Mouse (Mus musculus) CH12.LX (cell line): Measurements from ENCODE around the gene Ifitm1. TPM values are rescaled to one million over a fixed set of nuclear protein-coding genes. Genes with fewer than 3 reads are reported as not detected.

Experiments
- DNase-seq: peaks from one replicate; pipeline ENCODE4 v3.0.0-alpha.2; 2013; ENCODE audit errors: extremely low read depth
- H3K27ac ChIP-seq: 2 replicates; pipeline ENCODE4 v1.5.1; 2012; ENCODE audit warnings: low read depth, mild to moderate bottlenecking, control low read depth, moderate library complexity; ENCODE audit not compliant: insufficient read depth
- H3K27me3 ChIP-seq: replicated peaks from 2 replicates; pipeline ENCODE3; 2012; ENCODE audit warnings: inconsistent platforms
- H3K36me3 ChIP-seq, 2 experiments: replicated peaks in 1 of 2; 2 replicates each; pipeline versions ENCODE3 to v1.6.1; 2012; ENCODE audit warnings: inconsistent platforms in 1 of 2, low read length in 1 of 2, mild to moderate bottlenecking in 1 of 2, mixed read lengths in 1 of 2, moderate library complexity in 1 of 2; ENCODE audit not compliant: control insufficient read depth in 1 of 2, insufficient read depth in 1 of 2
- H3K4me1 ChIP-seq, 2 experiments: 2 replicates each; pipeline ENCODE4 v1.6.1; 2012; ENCODE audit warnings: inconsistent platforms in 1 of 2, moderate library complexity in 1 of 2; ENCODE audit not compliant: insufficient read depth in 2 of 2, control insufficient read depth in 1 of 2
- H3K4me2 ChIP-seq: 2 replicates; pipeline ENCODE4 v1.6.1; 2012; ENCODE audit warnings: low read depth, mild to moderate bottlenecking, control low read depth; ENCODE audit not compliant: poor library complexity, insufficient read depth, severe bottlenecking
- H3K4me3 ChIP-seq, 3 experiments: fragments of 150-350 bp in 1 of 3; sonication (generic) in 1 of 3; replicated peaks in 1 of 3; 2 replicates each; pipeline versions ENCODE3 to v1.5.1; 2011 to 2012; ENCODE audit warnings: low read depth in 2 of 3, low read length in 2 of 3, mild to moderate bottlenecking in 2 of 3, moderate library complexity in 2 of 3, control low read depth in 1 of 3, improper control_type of control experiment in 1 of 3, inconsistent platforms in 1 of 3, mixed read lengths in 1 of 3; ENCODE audit not compliant: poor library complexity in 1 of 3
- H3K79me2 ChIP-seq: replicated peaks from 2 replicates; pipeline ENCODE4 v1.6.1; 2012; ENCODE audit warnings: mild to moderate bottlenecking, moderate library complexity; ENCODE audit not compliant: control insufficient read depth, poor library complexity, insufficient read depth, severe bottlenecking; ENCODE audit errors: extremely low read depth
- H3K9ac ChIP-seq: 2 replicates; pipeline ENCODE4 v1.6.1; 2012; ENCODE audit warnings: low read depth, mild to moderate bottlenecking, control low read depth, moderate library complexity; ENCODE audit not compliant: insufficient read depth
- H3K9me3 ChIP-seq: replicated peaks from 2 replicates; pipeline ENCODE3; 2012; ENCODE audit warnings: low read length, inconsistent platforms, mixed read lengths
- BHLHE40 ChIP-seq: IDR thresholded peaks from 2 replicates; pipeline ENCODE4 v1.6.1; 2011; ENCODE audit warnings: mild to moderate bottlenecking, low read depth, low read length, improper control_type of control experiment
- E2F4 ChIP-seq: IDR thresholded peaks from 2 replicates; pipeline ENCODE4 v1.6.1; 2011; ENCODE audit warnings: low read depth, low read length, improper control_type of control experiment; ENCODE audit not compliant: insufficient replicate concordance
- ETS1 ChIP-seq: conservative IDR thresholded peaks from 2 replicates; pipeline ENCODE4 v1.6.1; 2012; ENCODE audit warnings: low read depth, mild to moderate bottlenecking, inconsistent platforms, low read length, improper control_type of control experiment, moderate library complexity
- HCFC1 ChIP-seq: IDR thresholded peaks from 2 replicates; pipeline ENCODE4 v1.6.1; 2012; ENCODE audit warnings: low read depth, mild to moderate bottlenecking, inconsistent platforms, low read length, improper control_type of control experiment
- JUND ChIP-seq: conservative IDR thresholded peaks from 2 replicates; pipeline ENCODE4 v1.6.1; 2011; ENCODE audit warnings: low read depth, low read length, improper control_type of control experiment
- MAFK ChIP-seq: IDR thresholded peaks from 2 replicates; pipeline ENCODE4 v1.6.1; 2011; ENCODE audit warnings: low read length, improper control_type of control experiment; ENCODE audit not compliant: insufficient replicate concordance
- MAZ ChIP-seq: IDR thresholded peaks from 2 replicates; pipeline ENCODE4 v1.6.1; 2012; ENCODE audit warnings: low read depth, mild to moderate bottlenecking, inconsistent platforms, low read length, improper control_type of control experiment, moderate library complexity
- MXI1 ChIP-seq: IDR thresholded peaks from 2 replicates; pipeline ENCODE4 v1.6.1; 2011; ENCODE audit warnings: mild to moderate bottlenecking, low read depth, low read length, improper control_type of control experiment
- MYC ChIP-seq: IDR thresholded peaks from 2 replicates; pipeline ENCODE4 v1.6.1; 2011; ENCODE audit warnings: low read depth, mild to moderate bottlenecking, improper control_type of control experiment, low read length
- NRF1 ChIP-seq: IDR thresholded peaks from 2 replicates; pipeline ENCODE4 v1.6.1; 2014; ENCODE audit warnings: low read depth, mild to moderate bottlenecking, inconsistent platforms, low read length, improper control_type of control experiment, moderate library complexity
- POLR2A ChIP-seq: IDR thresholded peaks from 2 replicates; pipeline ENCODE4 v1.6.1; 2011; ENCODE audit warnings: low read depth, mild to moderate bottlenecking, improper control_type of control experiment, low read length
- TBP ChIP-seq: conservative IDR thresholded peaks from 2 replicates; pipeline ENCODE4 v1.6.1; 2011; ENCODE audit warnings: low read depth, low read length, improper control_type of control experiment
- ZC3H11A ChIP-seq: IDR thresholded peaks from 2 replicates; pipeline ENCODE4 v1.6.1; 2012; ENCODE audit warnings: low read depth, mild to moderate bottlenecking, inconsistent platforms, low read length, improper control_type of control experiment
- ZMIZ1 ChIP-seq: IDR thresholded peaks from 2 replicates; pipeline ENCODE4 v1.6.1; 2012; ENCODE audit warnings: low read depth, mild to moderate bottlenecking, inconsistent platforms, low read length, improper control_type of control experiment
- ZNF384 ChIP-seq: IDR thresholded peaks from 2 replicates; pipeline ENCODE4 v1.6.1; 2012; ENCODE audit warnings: low read depth, low read length, improper control_type of control experiment, inconsistent platforms
- dilution Hi-C: fragments of 300-500 bp; cut with MboI; formaldehyde crosslinking; loops from 2 replicates; pipeline ENCODE4 v1.14.3; 2020; ENCODE audit warnings: low sequenced_read_pairs; ENCODE audit not compliant: extremely low pct_unique_long_range_greater_than_20kb, extremely low pct_ligation_motif_present
- in situ Hi-C: fragments of 300-500 bp; cut with MboI; formaldehyde crosslinking; loops from 3 replicates; pipeline ENCODE4 v1.14.3; 2019; ENCODE audit warnings: low sequenced_read_pairs, low pct_ligation_motif_present, low pct_unique_long_range_greater_than_20kb, mixed read lengths
- polyA plus RNA-seq: library from polyadenylated mRNA; unstranded; fragments of >175 nt; gene quantifications from 2 replicates; pipeline ENCODE4 v1.2.1, GENCODE M21; 2012; ENCODE audit warnings: low read depth; ENCODE audit not compliant: insufficient read length
- total RNA-seq, 2 experiments: library from RNA; depleted of rRNA; stranded (reverse); fragments of 300-350 nt in 1 of 2; fragments of >200 nt in 1 of 2; gene quantifications; 2 replicates each; pipeline ENCODE4 v1.2.3; 2012 to 2014

Gene Ifitm1
- total and polyA plus RNA-seq, 3 experiments = 14.8 to 55.5 (median 32.9) TPM

DNA sequence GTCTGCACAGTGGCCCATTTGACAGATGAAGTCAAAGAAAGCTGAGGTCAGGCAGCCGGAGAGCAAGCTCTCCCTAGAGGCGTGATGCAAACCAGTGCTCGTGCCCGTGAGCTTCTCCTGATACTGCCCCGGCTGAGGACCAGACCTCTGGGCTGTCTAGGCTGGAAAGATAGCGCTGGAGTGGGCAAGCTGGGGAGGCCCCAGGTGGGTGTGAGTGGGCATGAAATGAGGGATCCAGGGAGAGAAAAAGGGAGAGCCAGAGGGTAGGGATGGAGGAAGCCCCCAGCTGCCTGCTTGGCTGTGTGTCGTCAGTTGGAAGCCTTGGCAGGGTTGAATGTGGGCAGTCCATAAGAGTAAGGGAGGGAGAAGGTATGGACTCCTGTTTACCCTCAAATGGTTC is 22.8 kb upstream of the Ifitm1 start:
- Histone ChIP-seq H3K4me2 (no peak overlapping the region), H3K9ac (no peak overlapping the region), H3K4me3 (no peak overlapping the region), H3K9me3 (no peaks in the 10 kb centered on the region), H3K27ac (no peak overlapping the region), H3K36me3 (peaks cover 23 to 48% of the 10 kb centered on the region in 2 experiments), H3K27me3 (no peaks in the 10 kb centered on the region), H3K4me1 (peaks cover 16 to 57% of the 10 kb centered on the region in 2 experiments), H3K79me2 (no peaks in the 10 kb centered on the region)
- DNase-seq = peak; percentile 36
- TF ChIP-seq MYC (no peak), BHLHE40 (peak; percentile 32; the same call in 1 of the 2 replicates)
- in situ Hi-C loops (no loop called here), dilution Hi-C loops (no loop called here)

GRCm38 (mm10) chr7:140945247-140945646 is 21.8 kb upstream of the Ifitm1 start:
- dilution Hi-C loops = no loop called here
- Histone ChIP-seq H3K27ac (no peak overlapping the region), H3K4me2 (no peak overlapping the region), H3K79me2 (no peaks in the 10 kb centered on the region), H3K4me3 (no peak overlapping the region), H3K27me3 (no peaks in the 10 kb centered on the region), H3K36me3 (peaks cover 29 to 58% of the 10 kb centered on the region in 2 experiments), H3K9ac (no peak overlapping the region), H3K9me3 (no peaks in the 10 kb centered on the region), H3K4me1 (peaks cover 7 to 47% of the 10 kb centered on the region in 2 experiments)
- in situ Hi-C loops = loop anchor here (5.0 kb wide), 1 partner anchor 33 kb away; no protein-coding TSS in a partner anchor
- no peak for TF ChIP-seq MAFK
- TF ChIP-seq ZMIZ1 = no peak
- no peak for TF ChIP-seq BHLHE40
- TF ChIP-seq MAZ = no peak
- no peak for TF ChIP-seq JUND
- no peak for TF ChIP-seq NRF1
- TF ChIP-seq HCFC1 = no peak
- DNase-seq = no peak

DNA sequence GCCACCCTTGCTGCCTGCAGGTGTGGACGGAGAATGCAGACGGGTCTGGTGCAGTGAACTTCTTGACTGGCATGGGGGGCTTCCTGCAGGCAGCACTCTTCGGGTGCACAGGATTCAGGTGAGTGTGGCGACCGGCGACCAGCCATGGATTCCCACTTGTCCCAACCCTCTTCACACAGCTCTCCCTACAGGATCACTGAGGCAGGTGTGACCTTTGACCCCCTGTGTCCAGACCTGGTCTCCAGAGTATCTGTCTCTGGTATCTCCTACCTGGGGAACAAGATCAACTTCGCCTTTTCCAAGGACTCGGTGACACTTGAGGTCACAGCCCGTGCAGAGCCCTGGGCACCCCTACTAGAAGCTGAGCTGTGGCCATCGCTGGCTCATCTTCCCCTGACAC is 20.7 kb upstream of the Ifitm1 start:
- TF ChIP-seq HCFC1 (no peak), TBP (no peak), MAFK (no peak), MXI1 (no peak), ZNF384 (no peak), E2F4 (no peak), ZC3H11A (no peak), POLR2A (no peak), ETS1 (no peak)
- Histone ChIP-seq H3K27me3 (no peaks in the 10 kb centered on the region), H3K36me3 (peaks cover 29 to 69% of the 10 kb centered on the region in 2 experiments), H3K27ac (no peak overlapping the region), H3K9me3 (no peaks in the 10 kb centered on the region), H3K79me2 (no peaks in the 10 kb centered on the region), H3K4me2 (no peak overlapping the region), H3K4me3 (no peak overlapping the region), H3K9ac (no peak overlapping the region), H3K4me1 (peaks cover 6 to 48% of the 10 kb centered on the region in 2 experiments)
- DNase-seq = no peak
- in situ Hi-C loops (loop anchor here (5.0 kb wide), 1 partner anchor 34 kb away; no protein-coding TSS in a partner anchor), dilution Hi-C loops (no loop called here)
